Mouse (Mus musculus) thymus, adult 2 months (tissue): ENCODE results near the gene Muc5ac.

Experiments
- CTCF ChIP-seq: fragments of 200-500 bp; IDR thresholded peaks from 2 replicates; pipeline ENCODE4 v1.5.1; 2012; ENCODE audit warnings: mild to moderate bottlenecking, control low read depth, low read length, moderate library complexity, borderline replicate concordance; ENCODE audit not compliant: control insufficient read depth, poor library complexity, insufficient read depth; ENCODE audit errors: extremely low read depth
- POLR2A ChIP-seq: fragments of 200-500 bp; IDR thresholded peaks from 2 replicates; pipeline ENCODE4 v1.6.1; 2012; ENCODE audit warnings: mild to moderate bottlenecking, low read length, control low read depth, moderate library complexity; ENCODE audit not compliant: control insufficient read depth, poor library complexity, insufficient read depth; ENCODE audit errors: extremely low read depth

DNA sequence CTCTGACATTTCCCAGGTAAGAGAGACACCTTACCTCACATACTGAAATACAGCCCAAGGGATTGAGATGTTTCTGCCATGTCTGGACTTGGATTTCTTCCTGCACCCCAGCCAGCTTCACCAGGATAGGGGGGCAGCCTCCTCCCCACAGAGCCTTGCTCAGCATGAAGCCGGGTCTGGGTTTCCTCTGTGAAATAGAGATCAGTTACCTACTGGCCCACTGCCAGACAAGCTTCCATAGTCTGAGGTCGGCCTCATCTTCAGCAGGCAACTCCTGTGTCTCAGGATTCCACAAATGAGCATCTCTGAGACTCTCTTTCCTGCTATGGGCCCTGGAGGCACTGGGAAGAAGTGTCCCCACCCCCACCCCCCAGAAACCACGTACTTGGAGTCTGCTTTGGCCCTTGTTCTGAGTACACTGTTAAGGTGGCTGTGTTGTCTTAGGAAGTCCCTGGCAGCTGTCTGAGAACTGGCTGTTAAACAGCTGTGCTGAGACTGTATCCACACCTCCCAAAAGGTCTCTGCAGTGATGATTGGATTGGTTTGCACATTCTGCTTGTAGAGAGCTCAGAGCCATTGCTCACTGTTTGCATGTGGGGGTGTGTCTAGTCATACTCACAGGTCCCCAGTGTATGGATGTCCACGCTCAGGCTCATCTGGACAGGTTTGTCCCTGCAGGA, 34.0 kb downstream of the Muc5ac start:
- TF ChIP-seq CTCF = no peak
- TF ChIP-seq POLR2A = no peak
